Mouse (Mus musculus): ENCODE data around the gene Cers5. TPM values are rescaled to one million over a fixed set of nuclear protein-coding genes. Genes with fewer than 3 reads are reported as not detected.

Cers5 gene
- total RNA-seq (2023), result 61.0 TPM

GRCm38 (mm10) chr15:99772881-99772924 lies at the start of gene Cers5:
TSS of gene Cers5 (minus strand) at chr15:99772885.

GRCm38 (mm10) chr15:99725341-99726155 lies 47.1 kb downstream of the Cers5 start, which contains the start of gene Cox14:
TSS of gene Cox14 (plus strand) at chr15:99725618.

GRCm38 (mm10) chr15:99717386-99718334 lies 55.0 kb downstream of the Cers5 start, which contains the start of gene Gpd1:
TSS of gene Gpd1 (plus strand) at chr15:99717515.

GRCm38 (mm10) chr15:99705440-99706048 lies 67.1 kb downstream of the Cers5 start, which contains the start of gene Gm17349:
TSS of gene Gm17349 (minus strand) at chr15:99705490.

GRCm38 (mm10) chr15:99701999-99702900 lies 70.4 kb downstream of the Cers5 start, which contains the start of gene Smarcd1:
TSS of gene Smarcd1 (plus strand) at chr15:99702129.

Other genes starting within 250 kb of the Cers5 start
- gene Faim2, start 244.7 kb downstream of the Cers5 start, total RNA-seq (2023), result not detected
- gene Aqp2, start 193.8 kb downstream of the Cers5 start, total RNA-seq (2023), result not detected
- gene Aqp5, start 182.1 kb downstream of the Cers5 start, total RNA-seq (2023), result not detected
- gene Aqp6, start 171.5 kb downstream of the Cers5 start, total RNA-seq (2023), result not detected
- gene Racgap1, start 121.2 kb downstream of the Cers5 start, total RNA-seq (2023), result 5.6 TPM
- gene Asic1, start 102.5 kb downstream of the Cers5 start, total RNA-seq (2023), result not detected
- 64.4 TPM for gene Smarcd1, start 70.8 kb downstream of the Cers5 start, total RNA-seq (2023)
- 2.7 TPM for gene Gm17349, start 67.4 kb downstream of the Cers5 start, total RNA-seq (2023)
- 1.1 TPM for gene Gpd1, start 55.4 kb downstream of the Cers5 start, total RNA-seq (2023)
- 52.7 TPM for gene Cox14, start 47.3 kb downstream of the Cers5 start, total RNA-seq (2023)
- gene Lima1, start 102.6 kb upstream of the Cers5 start, total RNA-seq (2023), result 2.7 TPM
- gene Fam186a, start 194.2 kb upstream of the Cers5 start, total RNA-seq (2023), result not detected
- 53.3 TPM for gene Larp4, start 197.2 kb upstream of the Cers5 start, total RNA-seq (2023)